Mouse (Mus musculus) ES-E14 (cell line): ENCODE results near the gene Plpp3.

Experiments used
- HCFC1 ChIP-seq: IDR thresholded peaks from 2 replicates; pipeline ENCODE4 v1.6.1; 2012; ENCODE audit warnings: low read length, inconsistent platforms, borderline replicate concordance; ENCODE audit not compliant: insufficient read depth
- MAFK ChIP-seq: IDR thresholded peaks from 2 replicates; pipeline ENCODE4 v1.6.1; 2014; ENCODE audit warnings: mild to moderate bottlenecking, low read depth, low read length, inconsistent platforms; ENCODE audit not compliant: insufficient read depth

DNA sequence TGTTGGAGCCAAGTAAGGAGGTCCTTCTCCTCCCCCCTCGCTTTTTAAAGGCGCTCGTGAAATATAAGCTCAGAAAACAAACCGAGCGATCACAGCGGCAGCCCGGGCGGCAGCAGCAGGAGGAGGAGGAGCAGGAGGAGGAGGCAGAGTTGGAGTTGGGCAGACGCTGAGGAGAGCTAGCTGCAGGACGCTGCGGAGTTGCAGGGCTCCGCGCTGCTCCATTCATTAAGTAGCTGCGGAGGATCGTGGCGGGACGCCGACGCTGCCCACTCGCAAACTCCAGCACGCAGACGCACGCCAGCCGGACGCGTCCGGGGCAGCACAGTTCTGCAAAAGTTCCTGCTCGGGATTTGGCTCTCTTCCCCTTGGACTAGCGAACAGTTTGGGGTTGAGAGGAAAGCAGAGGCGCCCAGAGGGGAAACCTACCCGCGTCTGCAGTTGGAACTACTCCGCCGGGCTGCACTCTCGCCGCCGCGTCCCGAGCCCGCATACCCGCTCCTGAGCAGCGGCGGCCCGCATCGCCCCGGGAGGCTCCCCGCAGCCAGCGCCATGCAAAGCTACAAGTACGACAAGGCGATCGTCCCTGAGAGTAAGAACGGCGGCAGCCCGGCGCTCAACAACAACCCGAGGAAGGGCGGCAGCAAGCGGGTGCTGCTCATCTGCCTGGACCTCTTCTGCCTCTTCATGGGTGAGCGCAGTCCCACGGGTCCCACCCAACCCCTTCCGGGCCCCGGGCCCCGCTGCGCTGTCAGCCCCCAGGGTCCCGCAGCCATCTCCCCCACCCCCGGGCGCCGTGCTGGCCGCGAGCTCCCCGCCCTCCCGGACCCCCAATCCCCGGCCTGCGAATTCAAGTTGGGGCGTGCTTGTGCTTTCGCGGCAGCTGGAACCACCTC lies at the start of gene Plpp3:
- no peak for TF ChIP-seq MAFK
- TF ChIP-seq HCFC1: peak; percentile 34; the same call in 1 of the 2 replicates
